Mouse (Mus musculus): Measurements from ENCODE around the gene Allc. TPM values are rescaled to one million over a fixed set of nuclear protein-coding genes. Genes with fewer than 3 reads are reported as not detected.

Allc gene
- polyA plus RNA-seq, 1 experiment from 2014 or later = not detected

- Histone ChIP-seq H3K36me3 (no peaks in the 10 kb centered on the region), H3K4me2 (no peak overlapping the region), H3K9ac (no peak overlapping the region), H3K27ac (replicated peaks) (no peak overlapping the region), H3K27me3 (replicated peaks) (no peaks in the 10 kb centered on the region), H3K9me3 (no peaks in the 10 kb centered on the region), H3K4me3 (no peak overlapping the region), H3K4me1 (no peaks in the 10 kb centered on the region)
- WGBS = 30% methylated on average over 4 of the region's 4 CpGs
- ATAC-seq (ENCODE audit: extremely low read depth, insufficient number of reproducible peaks, low FRiP score, low TSS enrichment) = no peak
These were observed 3.2 kb downstream of the Allc start for GRCm38 (mm10) chr12:28579132-28579531.

GRCm38 (mm10) chr12:28578147-28578546, 4.2 kb downstream of the Allc start:
- 73% methylated on average over 3 of the region's 3 CpGs for WGBS
- Histone ChIP-seq H3K36me3 (no peaks in the 10 kb centered on the region), H3K27ac (replicated peaks) (no peak overlapping the region), H3K4me1 (no peaks in the 10 kb centered on the region), H3K9me3 (no peaks in the 10 kb centered on the region), H3K4me3 (no peak overlapping the region), H3K27me3 (replicated peaks) (no peaks in the 10 kb centered on the region), H3K9ac (no peak overlapping the region), H3K4me2 (no peak overlapping the region)
- ATAC-seq (ENCODE audit: extremely low read depth, insufficient number of reproducible peaks, low FRiP score, low TSS enrichment) = no peak

GRCm38 (mm10) chr12:28575366-28576070, 6.8 kb downstream of the Allc start:
- no peak overlapping the region for H3K4me2 ChIP-seq
- H3K27me3 ChIP-seq (replicated peaks) = no peaks in the 10 kb centered on the region
- no peak overlapping the region for H3K4me3 ChIP-seq
- no peaks in the 10 kb centered on the region for H3K36me3 ChIP-seq
- no peaks in the 10 kb centered on the region for H3K4me1 ChIP-seq
- no peaks in the 10 kb centered on the region for H3K9me3 ChIP-seq
- H3K9ac ChIP-seq = no peak overlapping the region
- no peak for ATAC-seq (ENCODE audit: extremely low read depth, insufficient number of reproducible peaks, low FRiP score, low TSS enrichment)
- no peak overlapping the region for H3K27ac ChIP-seq (replicated peaks)
- WGBS = 58% methylated on average over 6 of the region's 6 CpGs

- H3K9ac ChIP-seq = no peak overlapping the region
- no peak overlapping the region for H3K4me3 ChIP-seq
- no peak overlapping the region for H3K4me2 ChIP-seq
- H3K27ac ChIP-seq (replicated peaks) = no peak overlapping the region
- no peaks in the 10 kb centered on the region for H3K27me3 ChIP-seq (replicated peaks)
- no peaks in the 10 kb centered on the region for H3K4me1 ChIP-seq
- ATAC-seq (ENCODE audit: extremely low read depth, insufficient number of reproducible peaks, low FRiP score, low TSS enrichment) = no peak
- WGBS = 78% methylated on average over 2 of the region's 2 CpGs
- H3K36me3 ChIP-seq = no peaks in the 10 kb centered on the region
- no peaks in the 10 kb centered on the region for H3K9me3 ChIP-seq
These were observed 10.1 kb downstream of the Allc start for GRCm38 (mm10) chr12:28572241-28572640.

- no peak for ATAC-seq (ENCODE audit: extremely low read depth, insufficient number of reproducible peaks, low FRiP score, low TSS enrichment)
- peak within 1 kb of the TSS; percentile 22 for H3K4me3 ChIP-seq
These were observed 30.0 kb downstream of the Allc start, which contains the start of gene Dcdc2c for GRCm38 (mm10) chr12:28552299-28552698. Dcdc2c (minus strand) TSS chr12:28552399.

GRCm38 (mm10) chr12:28551775-28552174, 30.5 kb downstream of the Allc start:
- no peak for ATAC-seq (ENCODE audit: extremely low read depth, insufficient number of reproducible peaks, low FRiP score, low TSS enrichment)
- 43% methylated on average over 18 of the region's 18 CpGs for WGBS

More at GRCm38 (mm10) chr12:28552299-28552698, 30.0 kb downstream of the Allc start, which contains the start of gene Dcdc2c:
- Histone ChIP-seq H3K36me3 (no peaks in the 10 kb centered on the region), H3K27me3 (replicated peaks) (peaks cover 18% of the 10 kb centered on the region; the same call in 1 of the 2 replicates), H3K4me2 (peak within 1 kb of the TSS; percentile 59), H3K9me3 (no peaks in the 10 kb centered on the region), H3K9ac (no peak within 1 kb of the TSS), H3K4me1 (peaks cover 6% of the 10 kb centered on the region; the same call in 1 of the 2 replicates), H3K27ac (replicated peaks) (no peak within 1 kb of the TSS)
- WGBS = 59% methylated on average over 15 of the region's 15 CpGs

GRCm38 (mm10) chr12:28548887-28549286, 33.4 kb downstream of the Allc start:
- ATAC-seq (ENCODE audit: extremely low read depth, insufficient number of reproducible peaks, low FRiP score, low TSS enrichment) = no peak
- Histone ChIP-seq H3K27ac (replicated peaks) (no peak overlapping the region), H3K4me3 (no peak overlapping the region), H3K4me2 (no peak overlapping the region), H3K36me3 (no peaks in the 10 kb centered on the region), H3K27me3 (replicated peaks) (peaks cover 18% of the 10 kb centered on the region; the same call in 1 of the 2 replicates), H3K9me3 (no peaks in the 10 kb centered on the region), H3K4me1 (peaks cover 6% of the 10 kb centered on the region), H3K9ac (no peak overlapping the region)
- 22% methylated on average over 4 of the region's 4 CpGs for WGBS

More at GRCm38 (mm10) chr12:28551775-28552174, 30.5 kb downstream of the Allc start:
- H3K27ac ChIP-seq (replicated peaks) = no peak overlapping the region
- peak overlapping the region; percentile 59 for H3K4me2 ChIP-seq
- peaks cover 18% of the 10 kb centered on the region; the same call in 1 of the 2 replicates for H3K27me3 ChIP-seq (replicated peaks)
- peaks cover 6% of the 10 kb centered on the region; the same call in 1 of the 2 replicates for H3K4me1 ChIP-seq
- no peaks in the 10 kb centered on the region for H3K9me3 ChIP-seq
- H3K9ac ChIP-seq = no peak overlapping the region
- H3K4me3 ChIP-seq = peak overlapping the region; percentile 22
- no peaks in the 10 kb centered on the region for H3K36me3 ChIP-seq

- WGBS = 28% methylated on average over 1 of the region's 1 CpGs
- H3K36me3 ChIP-seq = no peaks in the 10 kb centered on the region
- no peak overlapping the region for H3K27ac ChIP-seq (replicated peaks)
- ATAC-seq (ENCODE audit: extremely low read depth, insufficient number of reproducible peaks, low FRiP score, low TSS enrichment) = no peak
- H3K9ac ChIP-seq = no peak overlapping the region
- H3K27me3 ChIP-seq (replicated peaks) = no peaks in the 10 kb centered on the region
- H3K4me2 ChIP-seq = no peak overlapping the region
- H3K4me3 ChIP-seq = no peak overlapping the region
- peaks cover 6% of the 10 kb centered on the region; the same call in 1 of the 2 replicates for H3K9me3 ChIP-seq
- no peaks in the 10 kb centered on the region for H3K4me1 ChIP-seq
These were observed 68.0 kb downstream of the Allc start for GRCm38 (mm10) chr12:28514264-28514775.

- ATAC-seq (ENCODE audit: extremely low read depth, insufficient number of reproducible peaks, low FRiP score, low TSS enrichment) = no peak
- Histone ChIP-seq H3K4me1 (no peaks in the 10 kb centered on the region), H3K36me3 (no peaks in the 10 kb centered on the region), H3K27me3 (replicated peaks) (no peaks in the 10 kb centered on the region), H3K9me3 (peaks cover 6% of the 10 kb centered on the region; the same call in 1 of the 2 replicates), H3K9ac (no peak overlapping the region), H3K27ac (replicated peaks) (no peak overlapping the region), H3K4me3 (no peak overlapping the region), H3K4me2 (no peak overlapping the region)
- 43% methylated on average over 5 of the region's 5 CpGs for WGBS
These were observed 72.5 kb downstream of the Allc start for GRCm38 (mm10) chr12:28509699-28510280.

Data from heart, embryonic 13.5 days (tissue).